Mouse (Mus musculus): Measurements from ENCODE around the gene Lipn. TPM values are rescaled to one million over a fixed set of nuclear protein-coding genes. Genes with fewer than 3 reads are reported as not detected.

Gene Lipn
- polyA plus RNA-seq (2015; fragmentation: Nextera tagmentation; extraction: Ambion mirVana): not detected in 2 replicates

GRCm38 (mm10) chr19:34066779-34067472 is at the start of gene Lipn:
Lipn (plus strand) TSS chr19:34067358.
- no peak for DNase-seq (ENCODE audit: low spot score)

GRCm38 (mm10) chr19:34021440-34022172 is 45.6 kb upstream of the Lipn start:
- no peak for DNase-seq (ENCODE audit: low spot score)

- DNase-seq (ENCODE audit: low spot score): no peak
Observed at GRCm38 (mm10) chr19:34022759-34023158, 44.4 kb upstream of the Lipn start.

GRCm38 (mm10) chr19:34039731-34040130 is 27.4 kb upstream of the Lipn start:
- DNase-seq (ENCODE audit: low spot score): no peak

GRCm38 (mm10) chr19:34043008-34043407 is 24.1 kb upstream of the Lipn start:
- no peak for DNase-seq (ENCODE audit: low spot score)

- no peak for DNase-seq (ENCODE audit: low spot score)
Observed at GRCm38 (mm10) chr19:34049371-34050039, 17.7 kb upstream of the Lipn start.

GRCm38 (mm10) chr19:34051502-34051901 is 15.7 kb upstream of the Lipn start:
- no peak for DNase-seq (ENCODE audit: low spot score)

GRCm38 (mm10) chr19:34063547-34063946 is 3.6 kb upstream of the Lipn start:
- DNase-seq (ENCODE audit: low spot score): no peak

GRCm38 (mm10) chr19:34064059-34064458 is 3.1 kb upstream of the Lipn start:
- DNase-seq (ENCODE audit: low spot score): no peak

- no peak for DNase-seq (ENCODE audit: low spot score)
Observed at GRCm38 (mm10) chr19:34074239-34074638, 7.1 kb downstream of the Lipn start.

- no peak for DNase-seq (ENCODE audit: low spot score)
Observed at GRCm38 (mm10) chr19:34078130-34078529, 11.0 kb downstream of the Lipn start.

- DNase-seq (ENCODE audit: low spot score): no peak
Observed at GRCm38 (mm10) chr19:34089011-34089680, 22.0 kb downstream of the Lipn start.

- no peak for DNase-seq (ENCODE audit: low spot score)
Observed at GRCm38 (mm10) chr19:34095381-34095780, 28.2 kb downstream of the Lipn start.

GRCm38 (mm10) chr19:34096228-34096627 is 29.1 kb downstream of the Lipn start:
- DNase-seq (ENCODE audit: low spot score): no peak

GRCm38 (mm10) chr19:34100633-34101032 is 33.5 kb downstream of the Lipn start, which contains the start of gene Lipm:
Lipm (plus strand) TSS chr19:34100933.
- no peak for DNase-seq (ENCODE audit: low spot score)

GRCm38 (mm10) chr19:34101888-34102287 is 34.7 kb downstream of the Lipn start:
- no peak for DNase-seq (ENCODE audit: low spot score)

GRCm38 (mm10) chr19:34104841-34105240 is 37.7 kb downstream of the Lipn start:
- no peak for DNase-seq (ENCODE audit: low spot score)

GRCm38 (mm10) chr19:34119102-34119501 is 51.9 kb downstream of the Lipn start:
- no peak for DNase-seq (ENCODE audit: low spot score)

- DNase-seq (ENCODE audit: low spot score): no peak
Observed at GRCm38 (mm10) chr19:34119653-34120052, 52.5 kb downstream of the Lipn start.

GRCm38 (mm10) chr19:34120107-34120731 is 53.1 kb downstream of the Lipn start:
- peak; percentile 9 for DNase-seq (ENCODE audit: low spot score)

All from thymus, postnatal 0 days (tissue).